Mouse (Mus musculus): ENCODE data around the gene Rasgrf2. TPM values are rescaled to one million over a fixed set of nuclear protein-coding genes. Genes with fewer than 3 reads are reported as not detected.

Rasgrf2 gene
- polyA plus RNA-seq, 1 experiment from 2014 or later = 0.14 TPM

GRCm38 (mm10) chr13:92125902-92126301 lies 5.6 kb downstream of the Rasgrf2 start:
- no peaks in the 10 kb centered on the region for H3K9me3 ChIP-seq (ENCODE audit: control insufficient read depth, low read depth, low read length)
- no peaks in the 10 kb centered on the region for H3K4me1 ChIP-seq (ENCODE audit: control insufficient read depth, insufficient read depth, low read length)
- H3K9ac ChIP-seq (replicated peaks; ENCODE audit: low read depth, low read length) = no peak overlapping the region
- no peak for ATAC-seq (ENCODE audit: insufficient number of reproducible peaks, insufficient read depth, low FRiP score, low read depth)
- WGBS = 88% methylated on average over 5 of the region's 5 CpGs
- H3K27me3 ChIP-seq (ENCODE audit: control insufficient read depth, insufficient read depth, low read length) = peaks cover 7% of the 10 kb centered on the region; the same call in 1 of the 2 replicates
- no peaks in the 10 kb centered on the region for H3K36me3 ChIP-seq (ENCODE audit: control insufficient read depth, insufficient read depth, low read length)
- no peak overlapping the region for H3K4me3 ChIP-seq (ENCODE audit: low read depth, low read length)
- H3K4me2 ChIP-seq (replicated peaks; ENCODE audit: low read depth, low read length) = no peak overlapping the region
- H3K27ac ChIP-seq (ENCODE audit: low read length) = no peak overlapping the region

- no peak for ATAC-seq (ENCODE audit: insufficient number of reproducible peaks, insufficient read depth, low FRiP score, low read depth)
- 40% methylated on average over 5 of the region's 5 CpGs for WGBS
Observed at GRCm38 (mm10) chr13:92119623-92120022, 11.8 kb downstream of the Rasgrf2 start.

GRCm38 (mm10) chr13:92114076-92114475 lies 17.4 kb downstream of the Rasgrf2 start:
- no peak overlapping the region for H3K27ac ChIP-seq (ENCODE audit: low read length)

More at GRCm38 (mm10) chr13:92119623-92120022, 11.8 kb downstream of the Rasgrf2 start:
- Histone ChIP-seq H3K27me3 (ENCODE audit: control insufficient read depth, insufficient read depth, low read length) (no peaks in the 10 kb centered on the region), H3K9ac (replicated peaks; ENCODE audit: low read depth, low read length) (no peak overlapping the region), H3K4me3 (ENCODE audit: low read depth, low read length) (no peak overlapping the region), H3K4me2 (replicated peaks; ENCODE audit: low read depth, low read length) (no peak overlapping the region), H3K4me1 (ENCODE audit: control insufficient read depth, insufficient read depth, low read length) (no peaks in the 10 kb centered on the region), H3K27ac (ENCODE audit: low read length) (no peak overlapping the region), H3K9me3 (ENCODE audit: control insufficient read depth, low read depth, low read length) (no peaks in the 10 kb centered on the region), H3K36me3 (ENCODE audit: control insufficient read depth, insufficient read depth, low read length) (no peaks in the 10 kb centered on the region)

GRCm38 (mm10) chr13:92108237-92108636 lies 23.2 kb downstream of the Rasgrf2 start:
- Histone ChIP-seq H3K36me3 (ENCODE audit: control insufficient read depth, insufficient read depth, low read length) (no peaks in the 10 kb centered on the region), H3K4me3 (ENCODE audit: low read depth, low read length) (no peak overlapping the region), H3K9ac (replicated peaks; ENCODE audit: low read depth, low read length) (no peak overlapping the region), H3K27ac (ENCODE audit: low read length) (no peak overlapping the region), H3K27me3 (ENCODE audit: control insufficient read depth, insufficient read depth, low read length) (no peaks in the 10 kb centered on the region), H3K4me1 (ENCODE audit: control insufficient read depth, insufficient read depth, low read length) (peaks cover 6% of the 10 kb centered on the region; the same call in 1 of the 2 replicates), H3K4me2 (replicated peaks; ENCODE audit: low read depth, low read length) (no peak overlapping the region), H3K9me3 (ENCODE audit: control insufficient read depth, low read depth, low read length) (no peaks in the 10 kb centered on the region)
- WGBS = 69% methylated on average over 4 of the region's 4 CpGs
- no peak for ATAC-seq (ENCODE audit: insufficient number of reproducible peaks, insufficient read depth, low FRiP score, low read depth)

More at GRCm38 (mm10) chr13:92114076-92114475, 17.4 kb downstream of the Rasgrf2 start:
- Histone ChIP-seq H3K9ac (replicated peaks; ENCODE audit: low read depth, low read length) (no peak overlapping the region), H3K4me2 (replicated peaks; ENCODE audit: low read depth, low read length) (no peak overlapping the region), H3K4me3 (ENCODE audit: low read depth, low read length) (no peak overlapping the region), H3K27me3 (ENCODE audit: control insufficient read depth, insufficient read depth, low read length) (no peaks in the 10 kb centered on the region), H3K36me3 (ENCODE audit: control insufficient read depth, insufficient read depth, low read length) (no peaks in the 10 kb centered on the region), H3K4me1 (ENCODE audit: control insufficient read depth, insufficient read depth, low read length) (no peaks in the 10 kb centered on the region), H3K9me3 (ENCODE audit: control insufficient read depth, low read depth, low read length) (no peaks in the 10 kb centered on the region)
- no peak for ATAC-seq (ENCODE audit: insufficient number of reproducible peaks, insufficient read depth, low FRiP score, low read depth)
- 22% methylated on average over 3 of the region's 3 CpGs for WGBS

- H3K27ac ChIP-seq (ENCODE audit: low read length) = no peak overlapping the region
- no peak overlapping the region for H3K4me3 ChIP-seq (ENCODE audit: low read depth, low read length)
- no peak overlapping the region for H3K9ac ChIP-seq (replicated peaks; ENCODE audit: low read depth, low read length)
- ATAC-seq (ENCODE audit: insufficient number of reproducible peaks, insufficient read depth, low FRiP score, low read depth) = no peak
- no peaks in the 10 kb centered on the region for H3K27me3 ChIP-seq (ENCODE audit: control insufficient read depth, insufficient read depth, low read length)
- no peaks in the 10 kb centered on the region for H3K36me3 ChIP-seq (ENCODE audit: control insufficient read depth, insufficient read depth, low read length)
- no peak overlapping the region for H3K4me2 ChIP-seq (replicated peaks; ENCODE audit: low read depth, low read length)
- peaks cover 6% of the 10 kb centered on the region; the same call in 1 of the 2 replicates for H3K4me1 ChIP-seq (ENCODE audit: control insufficient read depth, insufficient read depth, low read length)
- WGBS = 35% methylated on average over 7 of the region's 7 CpGs
- no peaks in the 10 kb centered on the region for H3K9me3 ChIP-seq (ENCODE audit: control insufficient read depth, low read depth, low read length)
Observed at GRCm38 (mm10) chr13:92104259-92104658, 27.2 kb downstream of the Rasgrf2 start.

- Histone ChIP-seq H3K36me3 (ENCODE audit: control insufficient read depth, insufficient read depth, low read length) (no peaks in the 10 kb centered on the region), H3K9me3 (ENCODE audit: control insufficient read depth, low read depth, low read length) (no peaks in the 10 kb centered on the region), H3K27ac (ENCODE audit: low read length) (no peak overlapping the region), H3K4me3 (ENCODE audit: low read depth, low read length) (no peak overlapping the region), H3K4me2 (replicated peaks; ENCODE audit: low read depth, low read length) (no peak overlapping the region), H3K27me3 (ENCODE audit: control insufficient read depth, insufficient read depth, low read length) (no peaks in the 10 kb centered on the region), H3K4me1 (ENCODE audit: control insufficient read depth, insufficient read depth, low read length) (no peaks in the 10 kb centered on the region), H3K9ac (replicated peaks; ENCODE audit: low read depth, low read length) (no peak overlapping the region)
- ATAC-seq (ENCODE audit: insufficient number of reproducible peaks, insufficient read depth, low FRiP score, low read depth) = no peak
- 46% methylated on average over 7 of the region's 7 CpGs for whole genome bisulfite sequencing
Observed at GRCm38 (mm10) chr13:92098484-92098883, 33.0 kb downstream of the Rasgrf2 start.

GRCm38 (mm10) chr13:92095131-92096090 lies 36.0 kb downstream of the Rasgrf2 start:
- Histone ChIP-seq H3K4me2 (replicated peaks; ENCODE audit: low read depth, low read length) (no peak overlapping the region), H3K36me3 (ENCODE audit: control insufficient read depth, insufficient read depth, low read length) (no peaks in the 10 kb centered on the region), H3K4me1 (ENCODE audit: control insufficient read depth, insufficient read depth, low read length) (no peaks in the 10 kb centered on the region), H3K4me3 (ENCODE audit: low read depth, low read length) (no peak overlapping the region), H3K9me3 (ENCODE audit: control insufficient read depth, low read depth, low read length) (no peaks in the 10 kb centered on the region), H3K27ac (ENCODE audit: low read length) (no peak overlapping the region), H3K9ac (replicated peaks; ENCODE audit: low read depth, low read length) (no peak overlapping the region), H3K27me3 (ENCODE audit: control insufficient read depth, insufficient read depth, low read length) (no peaks in the 10 kb centered on the region)
- no peak for ATAC-seq (ENCODE audit: insufficient number of reproducible peaks, insufficient read depth, low FRiP score, low read depth)
- WGBS = 66% methylated on average over 12 of the region's 12 CpGs

- Histone ChIP-seq H3K9ac (replicated peaks; ENCODE audit: low read depth, low read length) (no peak overlapping the region), H3K4me2 (replicated peaks; ENCODE audit: low read depth, low read length) (no peak overlapping the region), H3K27ac (ENCODE audit: low read length) (no peak overlapping the region), H3K36me3 (ENCODE audit: control insufficient read depth, insufficient read depth, low read length) (no peaks in the 10 kb centered on the region), H3K4me3 (ENCODE audit: low read depth, low read length) (no peak overlapping the region), H3K27me3 (ENCODE audit: control insufficient read depth, insufficient read depth, low read length) (no peaks in the 10 kb centered on the region), H3K4me1 (ENCODE audit: control insufficient read depth, insufficient read depth, low read length) (no peaks in the 10 kb centered on the region), H3K9me3 (ENCODE audit: control insufficient read depth, low read depth, low read length) (no peaks in the 10 kb centered on the region)
- 82% methylated on average over 6 of the region's 6 CpGs for WGBS
- no peak for ATAC-seq (ENCODE audit: insufficient number of reproducible peaks, insufficient read depth, low FRiP score, low read depth)
Observed at GRCm38 (mm10) chr13:92093712-92094290, 37.7 kb downstream of the Rasgrf2 start.

Measured in stomach, embryonic 14.5 days (tissue).